Comparison of ENCODE assay signal across 8 mouse cellular contexts in genomic region chr6:50112775-50113174, GRCm38 (mm10). TPM values are rescaled to one million over a fixed set of nuclear protein-coding genes. Genes with fewer than 3 reads are reported as not detected.
DNase-seq lines count a peak whose midpoint lies in the region; ATAC-seq and TF ChIP-seq lines count a peak whose summit lies in the region.

No protein-coding gene starts in this region.

- peaks cover 43% of the 10 kb centered on the region for H3K4me1 ChIP-seq in G1E (ENCODE audit: insufficient read depth, low read depth, low read length)
- no peaks in the 10 kb centered on the region for H3K4me1 ChIP-seq in cerebellum, adult 2 months (ENCODE audit: control insufficient read depth, insufficient read depth, low read length)
- peaks cover 3% of the 10 kb centered on the region; the same call in 1 of the 2 replicates for H3K4me1 ChIP-seq in lung, adult 2 months (ENCODE audit: control insufficient read depth, insufficient read depth, low read length)

- peak; percentile 53 for TF ChIP-seq CTCF in G1E (IDR thresholded peaks at IDR 0.05; ENCODE audit: low read depth, low read length)
- TF ChIP-seq CTCF in cerebellum, adult 2 months (IDR thresholded peaks at IDR 0.05; ENCODE audit: borderline replicate concordance, insufficient read depth, low read depth, low read length) = peak; percentile 71
- TF ChIP-seq CTCF in layer of hippocampus, adult 2 months (conservative IDR thresholded peaks at IDR 0.05) = peak; percentile 93
- peak; percentile 75 for TF ChIP-seq CTCF in lung, adult 2 months (IDR thresholded peaks at IDR 0.05; ENCODE audit: insufficient read depth, low read length)

- peak overlapping the region; percentile 63; the same call in 1 of the 2 replicates for H3K4me3 ChIP-seq in G1E (ENCODE audit: low read depth, low read length)
- H3K4me3 ChIP-seq in cerebellum, adult 2 months (replicated peaks; ENCODE audit: insufficient read depth, low read depth, low read length) = no peak overlapping the region
- H3K4me3 ChIP-seq in layer of hippocampus, adult 2 months = peak overlapping the region; percentile 64
- no peak overlapping the region for H3K4me3 ChIP-seq in lung, adult 2 months (replicated peaks; ENCODE audit: extremely low read depth, low read depth, low read length)

- peaks cover 19% of the 10 kb centered on the region for H3K27me3 ChIP-seq in G1E (ENCODE audit: insufficient read depth, low read length)
- H3K27me3 ChIP-seq in cerebellum, adult 2 months (ENCODE audit: control insufficient read depth, insufficient read depth, low read length) = no peaks in the 10 kb centered on the region

- H3K27ac ChIP-seq in cerebellum, adult 2 months (ENCODE audit: insufficient read depth, low read length) = no peak overlapping the region
- H3K27ac ChIP-seq in layer of hippocampus, adult 2 months = peak overlapping the region; percentile 44

- ATAC-seq in G1E (ENCODE audit: extremely low read depth, insufficient number of reproducible peaks, low FRiP score, poor library complexity, severe bottlenecking) = peak; percentile 58
- ATAC-seq in neutrophil, adult 5-6 weeks (ENCODE audit: extremely low read depth, insufficient number of reproducible peaks, low FRiP score, poor library complexity, severe bottlenecking) = peak; percentile 83

- TF ChIP-seq POLR2A in cerebellum, adult 2 months (IDR thresholded peaks at IDR 0.05; ENCODE audit: borderline replicate concordance, insufficient read depth, low read length) = no peak
- no peak for TF ChIP-seq POLR2A in lung, adult 2 months (IDR thresholded peaks at IDR 0.05; ENCODE audit: borderline replicate concordance, extremely low read depth, low read depth, low read length)

- DNase-seq in G1E (ENCODE audit: low spot score) = peak; percentile 41
- peak; percentile 86 for DNase-seq in cerebellum, adult 2 months
- peak; percentile 91 for DNase-seq in forelimb bud, embryonic 11.5 days (ENCODE audit: low read depth, low spot score)
- DNase-seq in heart, postnatal 4 days = peak; percentile 98
- peak; percentile 93 for DNase-seq in layer of hippocampus, adult 2 months (ENCODE audit: low spot score in 2 of 2)
- peak; percentile 87 for DNase-seq in lung, adult 2 months
- peak; percentile 83 for DNase-seq in testis, postnatal 14 days (ENCODE audit: low spot score)

- 2% methylated on average over 8 of the region's 8 CpGs for WGBS in cerebellum, adult 2 months
- WGBS in lung, adult 2 months = 1% methylated on average over 8 of the region's 8 CpGs

- H3K36me3 ChIP-seq in G1E (replicated peaks) = peaks cover 12% of the 10 kb centered on the region

- no peaks in the 10 kb centered on the region for H3K9me3 ChIP-seq in G1E (replicated peaks)

RNA-seq across cellular contexts. Expression of gene Mpp6, which starts 2.7 kb away (rescaled TPM):
- total RNA-seq in G1E (2014; fragmentation: Nextera tagmentation) (164 and 180 TPM in 2 replicates), G1E (2017) (130 and 152 TPM in 2 replicates)
- polyA plus RNA-seq in G1E (2012) = 18.3 and 19.6 TPM in 2 replicates
- 73.0 and 75.7 TPM in 2 replicates for polyA plus RNA-seq in cerebellum, adult 2 months (2012; rRNA removed)
- 10 to 100 TPM; 75.2 to 75.5 TPM for total RNA-seq in heart, postnatal 4 days (2021)
- 100 to 1,000 TPM in 1 of 2 experiments, 10 to 100 TPM in 1; 95.9 to 109 TPM for total RNA-seq in layer of hippocampus, adult 2 months (2021)
- 3.1 and 3.5 TPM in 2 replicates for polyA plus RNA-seq in lung, adult 2 months (2012; rRNA removed)
- 31.9 and 44.9 TPM in 2 replicates for total RNA-seq in neutrophil, adult 5-6 weeks (2017)

Comparison
In these comparisons a context has a peak if more than half of its experiments do, and no peak if none do; other contexts are left out.
1. DNase-seq: peak in every context shown above with its lines; median percentile 98 in heart, postnatal 4 days; 93 in layer of hippocampus, adult 2 months; 91 in forelimb bud, embryonic 11.5 days; 87 in lung, adult 2 months; 86 in cerebellum, adult 2 months; 83 in testis, postnatal 14 days; 41 in G1E.
2. H3K4me3 ChIP-seq: peak in G1E (single experiment) and layer of hippocampus, adult 2 months (single experiment); none in cerebellum, adult 2 months (single experiment) and lung, adult 2 months (single experiment).
3. Peak in every context shown above with its lines, with median percentiles within 50 percentile points of each other: CTCF ChIP-seq.